Mouse (Mus musculus) Patski (cell line): Measurements from ENCODE around the gene Kif3a. TPM values are rescaled to one million over a fixed set of nuclear protein-coding genes. Genes with fewer than 3 reads are reported as not detected.

Experiments
- ATAC-seq: fragments of 100-300 bp; one replicate; pipeline ENCODE4 v1.8.0; 2021
- CTCF ChIA-PET: fragments of 350-600 bp; sonication (Branson Sonifier 250); formaldehyde crosslinking; loops from one replicate; lab custom pipeline; 2022; ENCODE audit warnings: inconsistent platforms; lab: Charles Lee
- POLR2A ChIA-PET: fragments of 350-600 bp; sonication (Branson Sonifier 250); formaldehyde crosslinking; loops from one replicate; lab custom pipeline; 2022; ENCODE audit warnings: antibody characterized with exemption, inconsistent platforms; lab: Charles Lee
- DNase-seq: peaks from one replicate; pipeline ENCODE4 v3.0.0-alpha.2; 2011; ENCODE audit warnings: low read depth, low spot score
- H3K27me3 ChIP-seq: fragments of 371-371 bp; one replicate; pipeline ENCODE4 v1.5.1; 2021
- CTCF ChIP-seq: fragments of 100-300 bp; IDR thresholded peaks from one replicate; pipeline ENCODE4 v1.5.1; 2021
- in situ Hi-C: fragments of 300-500 bp; cut with MboI; formaldehyde crosslinking; loops from 3 replicates; pipeline ENCODE4 v1.11.1; 2018; ENCODE audit warnings: low pct_unique_long_range_greater_than_20kb, mixed read lengths
- polyA plus RNA-seq: library from polyadenylated mRNA; unstranded; gene quantifications from one replicate; pipeline ENCODE4 v1.2.3, GENCODE M21; 2021

Kif3a gene
- polyA plus RNA-seq, 1 experiment from 2014 or later = 52.7 TPM

- ChIA-PET POLR2A (interaction anchor here (0.8 kb wide), 2 partner anchors 15 to 56 kb away, joined by 3 to 4 read pairs; no protein-coding TSS in a partner anchor), CTCF (interaction anchor here (0.9 to 1.5 kb wide), 4 partner anchors 15 to 59 kb away, joined by 3 to 6 read pairs (median 3); no protein-coding TSS in a partner anchor)
- no peak for DNase-seq
- H3K27me3 ChIP-seq = no peaks in the 10 kb centered on the region
- TF ChIP-seq CTCF = no peak
- no peak for ATAC-seq
- in situ Hi-C loops = no loop called here
Measured at GRCm38 (mm10) chr11:53566646-53567045, 533 bp upstream of the Kif3a start.

- ChIA-PET POLR2A (no interaction called here), CTCF (interaction anchor here (1.2 kb wide), 1 partner anchor 9 kb away, joined by 3 read pairs; no protein-coding TSS in a partner anchor)
- TF ChIP-seq CTCF = peak; percentile 39
- no peak for DNase-seq
- no peaks in the 10 kb centered on the region for H3K27me3 ChIP-seq
- in situ Hi-C loops = no loop called here
- no peak for ATAC-seq
Measured at GRCm38 (mm10) chr11:53580562-53580961, 13.4 kb downstream of the Kif3a start.

GRCm38 (mm10) chr11:53583151-53583550 is 16.0 kb downstream of the Kif3a start:
- peak; percentile 23 for TF ChIP-seq CTCF
- no peak for DNase-seq

GRCm38 (mm10) chr11:53584849-53585248 is 17.7 kb downstream of the Kif3a start:
- peak; percentile 79 for TF ChIP-seq CTCF
- DNase-seq (no peak), ATAC-seq (no peak)
- H3K27me3 ChIP-seq = no peaks in the 10 kb centered on the region
- CTCF ChIA-PET = interaction anchor here (0.9 to 1.2 kb wide), 4 partner anchors 19 to 115 kb away, joined by 3 to 5 read pairs (median 3); partner anchors contain the start of gene Gm9837
- POLR2A ChIA-PET = no interaction called here
- in situ Hi-C loops = loop anchor here (5.0 kb wide), 1 partner anchor 113 kb away; the partner anchor contains the start of gene Gm9837

More at GRCm38 (mm10) chr11:53583151-53583550, 16.0 kb downstream of the Kif3a start:
- in situ Hi-C loops = no loop called here
- no peaks in the 10 kb centered on the region for H3K27me3 ChIP-seq
- POLR2A ChIA-PET = no interaction called here
- CTCF ChIA-PET = interaction anchor here (0.7 to 1.3 kb wide), 3 partner anchors 9 to 45 kb away, joined by 3 to 4 read pairs (median 3); partner anchors contain the start of gene Il4
- no peak for ATAC-seq

GRCm38 (mm10) chr11:53585510-53585909 is 18.3 kb downstream of the Kif3a start:
- no peak for ATAC-seq
- no peak for TF ChIP-seq CTCF
- in situ Hi-C loops = loop anchor here (5.0 kb wide), 1 partner anchor 113 kb away; the partner anchor contains the start of gene Gm9837
- ChIA-PET CTCF (no interaction called here), POLR2A (no interaction called here)
- DNase-seq = no peak
- no peaks in the 10 kb centered on the region for H3K27me3 ChIP-seq

GRCm38 (mm10) chr11:53588279-53588678 is 21.1 kb downstream of the Kif3a start:
- in situ Hi-C loops = loop anchor here (5.0 kb wide), 1 partner anchor 116 kb away; the partner anchor contains the start of gene Gm9837
- no peak for TF ChIP-seq CTCF
- no peaks in the 10 kb centered on the region for H3K27me3 ChIP-seq
- CTCF ChIA-PET = interaction anchor here (1.0 kb wide), 1 partner anchor 14 kb away, joined by 4 read pairs; no protein-coding TSS in a partner anchor
- POLR2A ChIA-PET = interaction anchor here (0.8 kb wide), 1 partner anchor 26 kb away, joined by 3 read pairs; no protein-coding TSS in a partner anchor
- DNase-seq = no peak
- ATAC-seq = no peak

- peak; percentile 87 for TF ChIP-seq CTCF
- H3K27me3 ChIP-seq = no peaks in the 10 kb centered on the region
- ATAC-seq (no peak), DNase-seq (no peak)
- in situ Hi-C loops = no loop called here
- CTCF ChIA-PET = interaction anchor here (0.9 to 3.7 kb wide), 7 partner anchors 9 to 50 kb away, joined by 3 to 19 read pairs (median 3); partner anchors contain the start of gene Kif3a
- POLR2A ChIA-PET = no interaction called here
Measured at GRCm38 (mm10) chr11:53590368-53590768, 23.2 kb downstream of the Kif3a start.

- ATAC-seq (no peak), DNase-seq (no peak)
- ChIA-PET CTCF (interaction anchor here (1.0 to 3.7 kb wide), 5 partner anchors 8 to 50 kb away, joined by 3 to 19 read pairs (median 3); partner anchors contain the start of gene Kif3a), POLR2A (interaction anchor here (0.5 kb wide), 1 partner anchor 144 kb away, joined by 3 read pairs; no protein-coding TSS in a partner anchor)
- no peak for TF ChIP-seq CTCF
- H3K27me3 ChIP-seq = no peaks in the 10 kb centered on the region
- in situ Hi-C loops = no loop called here
Measured at GRCm38 (mm10) chr11:53591116-53591515, 23.9 kb downstream of the Kif3a start.

- no peak for ATAC-seq
- ChIA-PET CTCF (no interaction called here), POLR2A (no interaction called here)
- DNase-seq = no peak
- H3K27me3 ChIP-seq = no peaks in the 10 kb centered on the region
- TF ChIP-seq CTCF = peak; percentile 43
- in situ Hi-C loops = no loop called here
Measured at GRCm38 (mm10) chr11:53604983-53605382, 37.8 kb downstream of the Kif3a start.

GRCm38 (mm10) chr11:53605609-53606008 is 38.4 kb downstream of the Kif3a start:
- in situ Hi-C loops = no loop called here
- no peak for ATAC-seq
- CTCF ChIA-PET = no interaction called here
- no peak for TF ChIP-seq CTCF
- H3K27me3 ChIP-seq = no peaks in the 10 kb centered on the region
- DNase-seq = no peak
- POLR2A ChIA-PET = no interaction called here

- DNase-seq (no peak), ATAC-seq (no peak)
- CTCF ChIA-PET = interaction anchor here (1.2 kb wide), 1 partner anchor 13 kb away, joined by 3 read pairs; no protein-coding TSS in a partner anchor
- POLR2A ChIA-PET = no interaction called here
- H3K27me3 ChIP-seq = no peaks in the 10 kb centered on the region
- TF ChIP-seq CTCF = no peak
- in situ Hi-C loops = no loop called here
Measured at GRCm38 (mm10) chr11:53609231-53609630, 42.1 kb downstream of the Kif3a start.
